Mouse (Mus musculus) small intestine, adult 2 months (tissue): ENCODE results near the gene Adarb1.

Source experiments
- CTCF ChIP-seq: fragments of 200-500 bp; IDR thresholded peaks from 2 replicates; pipeline ENCODE4 v1.5.1; 2012; ENCODE audit warnings: low read depth, mild to moderate bottlenecking, control low read depth, inconsistent platforms, low read length, moderate library complexity, mixed read lengths; ENCODE audit not compliant: insufficient replicate concordance, insufficient read length; ENCODE audit errors: extremely low read depth
- POLR2A ChIP-seq: fragments of 200-500 bp; IDR thresholded peaks from 2 replicates; pipeline ENCODE4 v1.6.1; 2012; ENCODE audit warnings: low read depth, mild to moderate bottlenecking, control low read depth, inconsistent platforms, low read length, moderate library complexity

DNA sequence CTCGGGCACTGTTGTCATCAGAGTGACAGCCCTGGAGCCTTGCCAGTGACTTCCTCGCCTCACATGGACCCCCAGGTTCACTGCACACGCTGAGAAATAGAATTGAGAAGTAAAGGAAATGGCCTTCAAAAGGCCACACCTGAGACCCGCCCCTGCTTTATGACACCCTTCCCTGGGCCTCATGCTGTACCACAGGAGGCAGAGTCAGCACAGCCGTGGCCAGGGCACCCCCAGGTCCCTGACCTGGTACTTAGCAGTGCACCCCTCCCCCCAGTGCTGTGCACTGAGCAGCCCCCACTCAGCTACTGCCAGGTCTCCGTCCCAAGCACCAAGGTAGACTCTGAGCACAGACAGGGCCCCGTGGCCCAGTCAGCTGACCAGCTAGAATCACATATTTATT is 148.9 kb downstream of the Adarb1 start:
- TF ChIP-seq CTCF (no peak), POLR2A (no peak)
